Mouse (Mus musculus): ENCODE measurements around the gene Gm17949. TPM values are rescaled to one million over a fixed set of nuclear protein-coding genes. Genes with fewer than 3 reads are reported as not detected.

Gene Gm17949
- polyA plus RNA-seq (2014; fragmentation: Illumina TruSeq; extraction: RNeasy Lipid Tissue Mini Kit (QIAGEN cat#74804); ENCODE audit: low read depth, low replicate concordance), result not detected

DNA sequence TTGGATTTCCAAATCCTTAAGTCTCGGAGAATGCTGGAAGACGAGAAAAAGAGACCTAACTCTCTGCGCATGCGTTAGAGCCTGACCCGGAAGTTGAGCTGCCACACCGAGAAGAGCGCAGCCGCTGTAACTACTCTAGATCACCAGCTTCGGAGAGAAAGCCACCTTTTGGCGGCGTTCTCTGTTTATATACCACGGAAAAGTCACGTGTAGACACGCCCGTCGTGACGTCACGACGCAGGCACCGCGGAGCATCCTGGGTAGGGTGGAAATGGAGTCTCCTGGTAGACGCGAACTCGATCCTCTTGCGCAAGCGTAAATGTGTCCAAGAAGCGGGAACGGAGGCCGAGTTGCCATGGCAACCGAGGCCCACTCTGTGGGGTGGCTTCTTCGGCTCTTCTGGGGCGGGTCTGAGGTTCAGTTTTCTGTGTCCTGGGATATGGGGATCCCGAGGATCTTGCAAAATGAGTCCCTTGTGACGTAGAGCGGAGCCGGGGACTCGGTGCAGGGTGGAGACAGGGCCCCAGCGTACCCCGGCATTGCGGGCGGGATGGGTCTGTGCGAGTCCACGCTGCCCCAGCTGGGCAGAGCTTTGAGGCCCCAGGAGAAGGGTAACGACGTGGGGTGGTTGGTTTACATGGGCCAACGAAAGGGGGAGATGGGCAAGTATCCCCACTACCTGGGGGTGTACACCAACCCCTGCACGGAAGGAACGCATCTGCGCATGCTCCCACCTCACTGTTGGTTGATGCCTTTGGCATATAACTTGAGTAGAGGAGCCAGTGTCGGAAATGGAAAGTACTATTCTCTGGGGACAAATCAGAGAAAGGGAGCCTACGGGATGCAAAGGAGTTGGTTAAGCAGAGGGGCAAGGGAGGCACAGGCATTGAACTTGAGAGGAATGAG lies at the start of gene Gm17949, which contains the start of gene Gtf2f1:
TSS of gene Gm17949 (plus strand) at position 234 of the 906 bp plus-strand sequence.
TSS of gene Gtf2f1 (minus strand) at position 53 of the 906 bp plus-strand sequence.

DNA sequence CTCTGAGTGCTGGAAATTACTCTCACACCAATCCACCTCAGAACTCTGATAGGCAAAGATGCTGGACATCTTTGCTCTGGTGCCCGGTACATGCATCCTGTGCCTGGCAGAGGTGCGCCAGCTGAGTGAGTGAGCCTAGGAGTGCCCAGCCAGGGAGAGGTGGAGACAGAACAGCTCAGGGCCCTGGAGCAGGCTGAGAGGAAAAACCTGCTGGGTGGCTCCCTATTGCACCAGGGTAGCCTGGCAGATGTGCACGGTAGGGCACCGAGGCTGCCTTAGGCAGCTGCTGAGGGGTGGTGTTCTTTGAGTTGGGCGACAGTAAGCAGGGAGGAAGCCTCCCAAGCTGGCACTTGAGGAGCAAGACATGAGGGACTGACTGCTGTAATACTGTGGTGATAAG lies 29.3 kb upstream of the Gm17949 start, which contains the start of gene Acer1:
TSS of gene Acer1 (minus strand) at position 114 of the 400 bp plus-strand sequence.

DNA sequence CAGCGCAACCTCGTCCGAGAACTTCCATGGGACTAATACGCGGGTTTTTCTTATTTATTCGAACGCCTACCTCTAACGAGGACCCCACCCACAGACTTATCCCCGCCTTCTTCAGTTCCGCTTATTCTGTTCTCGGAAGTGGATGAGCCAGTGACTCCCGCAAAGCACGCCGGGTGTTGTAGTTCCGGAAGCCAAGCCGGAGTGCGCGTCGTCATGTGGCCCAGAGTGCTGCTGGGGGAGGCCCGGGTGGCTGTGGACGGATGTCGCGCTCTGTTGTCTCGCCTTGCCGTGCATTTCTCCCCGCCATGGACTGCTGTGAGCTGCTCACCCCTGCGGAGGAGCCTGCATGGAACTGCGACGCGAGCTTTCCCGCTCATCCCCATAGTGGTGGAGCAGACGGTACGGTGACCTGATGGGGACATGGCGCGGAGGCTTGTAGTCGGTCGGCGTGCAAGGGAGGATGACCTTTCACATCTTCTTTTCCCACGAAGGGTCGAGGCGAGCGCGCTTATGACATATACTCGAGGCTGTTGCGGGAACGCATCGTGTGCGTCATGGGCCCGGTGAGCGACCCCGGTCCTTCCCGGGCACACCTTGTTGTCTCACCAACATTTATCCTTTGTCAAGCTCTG lies 21.0 kb upstream of the Gm17949 start, which contains the start of gene Clpp:
TSS of gene Clpp (plus strand) at position 191 of the 632 bp plus-strand sequence.

DNA sequence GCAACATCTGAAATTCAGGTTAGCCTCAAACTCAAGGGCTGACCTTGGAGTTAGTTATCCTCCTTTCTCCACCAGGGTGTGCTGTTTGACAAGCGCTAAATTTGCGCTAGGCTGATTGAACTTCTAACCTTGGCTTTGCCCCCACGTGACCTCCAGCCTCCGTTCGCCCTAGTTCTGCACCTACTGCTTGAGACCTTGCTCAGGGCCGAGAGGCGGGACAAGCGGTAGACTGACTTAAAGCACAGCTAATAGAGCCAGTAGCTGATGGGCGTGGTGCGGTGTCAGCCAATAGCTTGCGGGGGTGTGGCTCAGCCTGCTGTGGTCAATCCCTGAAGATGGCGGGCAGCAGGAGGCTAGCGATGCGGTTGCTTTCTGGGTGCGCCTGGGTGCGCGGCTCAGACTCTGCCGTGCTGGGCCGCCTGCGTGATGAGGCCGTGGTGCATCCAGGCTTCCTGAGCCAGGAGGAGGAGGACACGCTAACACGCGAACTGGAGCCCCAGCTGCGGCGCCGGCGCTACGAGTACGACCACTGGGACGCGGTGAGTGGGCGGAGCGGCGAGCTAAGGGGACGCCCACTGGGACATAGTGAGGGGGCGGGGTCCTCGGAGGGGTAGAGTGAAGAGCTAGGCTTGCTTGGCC lies 14.1 kb upstream of the Gm17949 start, which contains the start of gene Alkbh7:
TSS of gene Alkbh7 (plus strand) at position 311 of the 639 bp plus-strand sequence.

DNA sequence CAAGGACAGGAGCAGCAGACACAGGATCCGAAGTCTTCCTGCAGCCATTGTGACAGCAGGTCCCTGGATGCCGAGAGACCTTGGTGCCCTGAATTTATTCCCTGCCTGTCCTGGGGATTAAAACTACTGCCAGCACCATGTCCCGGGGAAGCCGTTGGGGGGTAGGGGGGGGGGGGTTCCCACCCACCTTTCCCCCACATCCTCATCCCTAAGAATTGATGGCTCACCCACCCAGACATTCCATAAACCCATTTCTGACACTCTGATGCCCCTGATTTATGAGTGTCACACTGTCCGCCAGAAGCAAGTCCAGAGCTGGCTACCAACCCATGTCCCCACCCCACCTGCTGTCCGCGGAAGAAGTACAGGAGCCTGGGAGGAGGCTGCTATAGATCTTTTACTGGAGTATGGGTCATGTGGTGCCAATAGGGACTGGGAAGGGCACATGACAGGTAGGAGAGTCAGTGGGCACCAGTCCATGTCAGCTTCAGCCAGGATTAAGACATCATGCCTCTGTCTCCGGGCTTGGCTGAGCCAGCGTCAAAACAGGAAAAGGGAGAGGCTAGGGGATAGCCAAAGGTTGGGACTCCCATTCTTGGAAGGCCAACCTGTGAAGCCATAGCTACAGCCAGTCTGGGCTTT lies 11.2 kb upstream of the Gm17949 start, which contains the start of gene Pspn:
TSS of gene Pspn (minus strand) at position 51 of the 642 bp plus-strand sequence.

DNA sequence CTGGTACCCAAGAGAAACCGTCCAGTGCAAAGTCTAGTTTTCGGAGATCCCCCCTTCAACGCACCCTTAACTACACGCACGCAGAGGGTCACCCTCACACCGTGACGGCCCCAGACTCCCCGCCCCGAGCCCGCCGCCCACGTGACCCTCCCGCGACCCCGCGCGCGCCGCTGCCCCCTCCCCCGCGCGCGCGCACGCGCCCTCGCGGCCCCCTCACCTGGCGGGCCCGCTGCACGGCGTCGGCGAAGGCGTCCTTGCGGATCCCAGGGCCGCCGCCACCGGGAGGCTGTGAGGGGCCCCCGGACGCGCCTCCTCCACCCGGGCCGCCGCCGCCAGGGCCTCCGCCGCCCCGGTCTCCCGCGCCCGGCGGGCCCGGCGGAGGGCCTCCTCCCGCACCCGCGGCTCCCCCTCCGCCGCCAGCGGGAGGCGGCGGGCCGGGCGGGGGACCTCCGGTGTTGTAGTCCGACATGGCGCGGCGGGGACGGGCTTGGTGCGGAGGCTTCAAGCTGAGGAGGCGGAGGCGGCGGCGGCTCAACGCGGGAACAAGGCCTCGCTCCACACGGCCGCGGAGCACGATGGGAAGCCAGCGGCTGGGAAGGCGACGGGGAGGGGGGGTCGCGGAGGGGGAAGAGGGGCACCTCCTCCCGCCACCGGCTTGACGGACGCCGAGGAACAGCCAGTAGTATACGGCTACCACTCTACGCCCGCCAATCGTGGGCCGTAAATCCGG lies 19.8 kb downstream of the Gm17949 start, which contains the start of gene Khsrp:
TSS of gene Khsrp (minus strand) at position 592 of the 730 bp plus-strand sequence.

DNA sequence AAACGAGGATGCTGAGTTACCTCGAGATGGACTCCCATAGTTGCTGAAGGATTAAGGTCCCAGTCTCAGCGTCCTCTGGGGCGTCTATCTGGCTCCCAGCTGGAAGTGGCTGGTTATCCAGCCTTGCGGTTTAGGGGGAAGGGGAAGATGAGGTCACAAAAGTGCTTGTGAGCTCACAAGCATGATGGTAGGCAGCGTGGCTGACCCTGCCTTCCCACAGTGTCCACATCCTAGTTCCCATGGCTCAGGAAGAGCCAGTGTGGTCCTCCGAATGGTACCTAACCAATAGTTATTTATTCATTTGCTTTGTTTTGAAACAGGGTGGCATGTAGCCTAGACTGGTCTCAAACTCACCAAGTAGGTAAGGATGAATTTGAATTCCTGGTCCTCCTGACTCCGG lies 30.3 kb downstream of the Gm17949 start, which contains the start of gene Slc25a41:
TSS of gene Slc25a41 (minus strand) at position 101 of the 400 bp plus-strand sequence.

DNA sequence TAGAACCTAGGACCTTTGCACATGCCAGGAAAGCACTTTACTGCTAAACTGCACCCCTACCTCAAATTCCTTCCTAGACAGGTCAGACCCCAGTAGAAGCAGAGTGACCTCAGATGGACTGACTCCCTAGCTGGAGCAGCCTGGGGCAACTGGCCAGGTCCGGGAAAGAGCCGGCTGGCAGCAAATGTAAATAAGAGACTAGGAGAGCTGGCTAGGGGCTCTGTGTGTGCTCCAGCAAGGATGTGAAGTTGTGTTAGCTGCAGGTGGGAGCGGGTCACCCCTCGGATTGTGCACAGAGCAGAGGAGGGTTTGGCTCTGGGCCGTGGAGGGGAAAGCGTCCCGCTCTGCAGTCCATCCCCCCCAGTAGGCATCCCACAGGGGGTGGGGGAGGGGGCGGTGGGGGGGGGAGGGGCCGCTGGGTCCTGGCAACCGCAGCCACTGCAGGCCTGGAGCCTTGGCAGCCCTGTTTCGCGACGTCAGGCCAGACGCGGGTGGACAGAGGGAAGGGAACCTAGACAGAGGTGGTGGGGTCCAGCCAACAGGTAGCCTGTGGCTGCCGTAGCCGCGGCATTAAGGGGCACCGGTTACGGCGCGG lies 47.7 kb downstream of the Gm17949 start, which contains the start of gene Crb3:
TSS of gene Crb3 (plus strand) at position 215 of the 595 bp plus-strand sequence.

DNA sequence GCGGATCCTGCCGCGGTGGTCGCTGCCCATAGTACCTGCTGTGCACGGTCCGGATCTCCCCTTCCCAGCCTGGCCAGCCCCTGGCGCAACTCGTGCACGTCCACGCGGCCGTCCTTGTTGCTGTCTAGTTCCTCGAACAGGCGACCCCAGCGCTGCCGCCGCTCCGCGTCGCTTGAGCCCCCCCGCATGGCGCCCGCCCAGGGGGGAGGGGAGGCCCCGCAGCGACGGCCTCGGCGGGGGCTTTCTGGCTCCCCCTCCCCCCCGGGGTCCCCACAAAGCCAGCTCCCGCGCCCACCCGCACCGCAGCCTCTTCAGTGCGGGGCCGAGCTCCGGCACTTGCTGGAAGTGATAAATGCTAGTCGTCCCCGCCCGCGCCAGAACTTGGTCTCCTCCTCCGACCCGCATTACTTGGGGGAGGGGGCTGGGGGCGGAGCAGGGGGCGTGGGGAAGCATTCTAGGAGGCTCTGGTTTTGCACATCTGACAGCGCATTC lies 48.3 kb downstream of the Gm17949 start, which contains the start of gene Slc25a23:
TSS of gene Slc25a23 (minus strand) at position 378 of the 492 bp plus-strand sequence.

Other genes with a start within 250 kb of the Gm17949 start
- gene Dus3l, start 246.7 kb upstream of the Gm17949 start, polyA plus RNA-seq (2014; fragmentation: Illumina TruSeq; extraction: RNeasy Lipid Tissue Mini Kit (QIAGEN cat#74804); ENCODE audit: low read depth, low replicate concordance), result 21.5 TPM
- gene Prr22, start 241.2 kb upstream of the Gm17949 start, polyA plus RNA-seq (2014; fragmentation: Illumina TruSeq; extraction: RNeasy Lipid Tissue Mini Kit (QIAGEN cat#74804); ENCODE audit: low read depth, low replicate concordance), result 1.6 TPM
- 4.3 TPM for gene Rfx2, start 180.5 kb upstream of the Gm17949 start, polyA plus RNA-seq (2014; fragmentation: Illumina TruSeq; extraction: RNeasy Lipid Tissue Mini Kit (QIAGEN cat#74804); ENCODE audit: low read depth, low replicate concordance)
- gene Acsbg2, start 137.0 kb upstream of the Gm17949 start, polyA plus RNA-seq (2014; fragmentation: Illumina TruSeq; extraction: RNeasy Lipid Tissue Mini Kit (QIAGEN cat#74804); ENCODE audit: low read depth, low replicate concordance), result not detected
- not detected for gene 1700061G19Rik, start 136.0 kb upstream of the Gm17949 start, polyA plus RNA-seq (2014; fragmentation: Illumina TruSeq; extraction: RNeasy Lipid Tissue Mini Kit (QIAGEN cat#74804); ENCODE audit: low read depth, low replicate concordance)
- 23.8 TPM for gene Mllt1, start 76.1 kb upstream of the Gm17949 start, polyA plus RNA-seq (2014; fragmentation: Illumina TruSeq; extraction: RNeasy Lipid Tissue Mini Kit (QIAGEN cat#74804); ENCODE audit: low read depth, low replicate concordance)
- gene Acer1, start 29.3 kb upstream of the Gm17949 start, polyA plus RNA-seq (2014; fragmentation: Illumina TruSeq; extraction: RNeasy Lipid Tissue Mini Kit (QIAGEN cat#74804); ENCODE audit: low read depth, low replicate concordance), result not detected
- 107 TPM for gene Clpp, start 21.2 kb upstream of the Gm17949 start, polyA plus RNA-seq (2014; fragmentation: Illumina TruSeq; extraction: RNeasy Lipid Tissue Mini Kit (QIAGEN cat#74804); ENCODE audit: low read depth, low replicate concordance)
- gene Alkbh7, start 14.1 kb upstream of the Gm17949 start, polyA plus RNA-seq (2014; fragmentation: Illumina TruSeq; extraction: RNeasy Lipid Tissue Mini Kit (QIAGEN cat#74804); ENCODE audit: low read depth, low replicate concordance), result 73.4 TPM
- not detected for gene Pspn, start 11.5 kb upstream of the Gm17949 start, polyA plus RNA-seq (2014; fragmentation: Illumina TruSeq; extraction: RNeasy Lipid Tissue Mini Kit (QIAGEN cat#74804); ENCODE audit: low read depth, low replicate concordance)
- gene Gtf2f1, start 181 bp upstream of the Gm17949 start, polyA plus RNA-seq (2014; fragmentation: Illumina TruSeq; extraction: RNeasy Lipid Tissue Mini Kit (QIAGEN cat#74804); ENCODE audit: low read depth, low replicate concordance), result 29.0 TPM
- 25.9 TPM for gene Khsrp, start 20.1 kb downstream of the Gm17949 start, polyA plus RNA-seq (2014; fragmentation: Illumina TruSeq; extraction: RNeasy Lipid Tissue Mini Kit (QIAGEN cat#74804); ENCODE audit: low read depth, low replicate concordance)
- gene Slc25a41, start 30.2 kb downstream of the Gm17949 start, polyA plus RNA-seq (2014; fragmentation: Illumina TruSeq; extraction: RNeasy Lipid Tissue Mini Kit (QIAGEN cat#74804); ENCODE audit: low read depth, low replicate concordance), result not detected
- not detected for gene Crb3, start 47.6 kb downstream of the Gm17949 start, polyA plus RNA-seq (2014; fragmentation: Illumina TruSeq; extraction: RNeasy Lipid Tissue Mini Kit (QIAGEN cat#74804); ENCODE audit: low read depth, low replicate concordance)
- 64.1 TPM for gene Slc25a23, start 48.4 kb downstream of the Gm17949 start, polyA plus RNA-seq (2014; fragmentation: Illumina TruSeq; extraction: RNeasy Lipid Tissue Mini Kit (QIAGEN cat#74804); ENCODE audit: low read depth, low replicate concordance)
- gene Dennd1c, start 67.0 kb downstream of the Gm17949 start, polyA plus RNA-seq (2014; fragmentation: Illumina TruSeq; extraction: RNeasy Lipid Tissue Mini Kit (QIAGEN cat#74804); ENCODE audit: low read depth, low replicate concordance), result 1.5 TPM
- gene Tubb4a, start 76.3 kb downstream of the Gm17949 start, polyA plus RNA-seq (2014; fragmentation: Illumina TruSeq; extraction: RNeasy Lipid Tissue Mini Kit (QIAGEN cat#74804); ENCODE audit: low read depth, low replicate concordance), result 3.6 TPM
- gene Tnfsf9, start 93.9 kb downstream of the Gm17949 start, polyA plus RNA-seq (2014; fragmentation: Illumina TruSeq; extraction: RNeasy Lipid Tissue Mini Kit (QIAGEN cat#74804); ENCODE audit: low read depth, low replicate concordance), result 1.9 TPM
- gene Cd70, start 138.3 kb downstream of the Gm17949 start, polyA plus RNA-seq (2014; fragmentation: Illumina TruSeq; extraction: RNeasy Lipid Tissue Mini Kit (QIAGEN cat#74804); ENCODE audit: low read depth, low replicate concordance), result not detected
- not detected for gene Tnfsf14, start 182.7 kb downstream of the Gm17949 start, polyA plus RNA-seq (2014; fragmentation: Illumina TruSeq; extraction: RNeasy Lipid Tissue Mini Kit (QIAGEN cat#74804); ENCODE audit: low read depth, low replicate concordance)
- gene C3, start 216.7 kb downstream of the Gm17949 start, polyA plus RNA-seq (2014; fragmentation: Illumina TruSeq; extraction: RNeasy Lipid Tissue Mini Kit (QIAGEN cat#74804); ENCODE audit: low read depth, low replicate concordance), result 132 TPM
- 36.3 TPM for gene Gpr108, start 237.0 kb downstream of the Gm17949 start, polyA plus RNA-seq (2014; fragmentation: Illumina TruSeq; extraction: RNeasy Lipid Tissue Mini Kit (QIAGEN cat#74804); ENCODE audit: low read depth, low replicate concordance)
- 123 TPM for gene Trip10, start 238.0 kb downstream of the Gm17949 start, polyA plus RNA-seq (2014; fragmentation: Illumina TruSeq; extraction: RNeasy Lipid Tissue Mini Kit (QIAGEN cat#74804); ENCODE audit: low read depth, low replicate concordance)

All from heart, adult 10 weeks (tissue).